Mouse (Mus musculus) hindbrain, embryonic 15.5 days (tissue): ENCODE data around the gene Rpl13a. TPM values are rescaled to one million over a fixed set of nuclear protein-coding genes. Genes with fewer than 3 reads are reported as not detected.
A peak's percentile ranks its signal among the peaks of the same experiment; 100 is the strongest.
"Not testable (repeated sequence)": the region's sequence is repeated elsewhere in the genome, so short reads cannot be mapped to it uniquely, and the experiment has no call there.

Experiments used
- ATAC-seq: fragments of 200-750 bp; cut with Nextera tagmentation; 2 replicates; pipeline ENCODE4 v1.8.0; 2017; ENCODE audit warnings: low read depth, moderate number of reproducible peaks, moderate TSS enrichment; ENCODE audit not compliant: low FRiP score
- H3K27ac ChIP-seq: fragments of 300-500 bp; sonication (generic); replicated peaks from 2 replicates; pipeline ENCODE4 v1.5.1; 2015; ENCODE audit warnings: mild to moderate bottlenecking, inconsistent platforms
- H3K27me3 ChIP-seq: fragments of 300-500 bp; sonication (generic); 2 replicates; pipeline ENCODE4 v1.6.1; 2015; ENCODE audit warnings: control low read depth, inconsistent platforms
- H3K36me3 ChIP-seq: fragments of 300-500 bp; sonication (generic); 2 replicates; pipeline ENCODE4 v1.6.1; 2015; ENCODE audit warnings: control low read depth, inconsistent platforms
- H3K4me1 ChIP-seq: fragments of 300-500 bp; sonication (generic); replicated peaks from 2 replicates; pipeline ENCODE4 v1.6.1; 2015; ENCODE audit warnings: control low read depth, inconsistent platforms
- H3K4me2 ChIP-seq: fragments of 300-500 bp; sonication (generic); 2 replicates; pipeline ENCODE4 v1.6.1; 2015; ENCODE audit warnings: moderate library complexity, mild to moderate bottlenecking, inconsistent platforms
- H3K4me3 ChIP-seq: fragments of 300-500 bp; sonication (generic); 2 replicates; pipeline ENCODE4 v1.5.1; 2015; ENCODE audit warnings: mild to moderate bottlenecking, inconsistent platforms
- H3K9ac ChIP-seq: fragments of 300-500 bp; sonication (generic); 2 replicates; pipeline ENCODE4 v1.6.1; 2015; ENCODE audit warnings: inconsistent platforms
- H3K9me3 ChIP-seq: fragments of 300-500 bp; sonication (generic); 2 replicates; pipeline ENCODE4 v1.6.1; 2016; ENCODE audit warnings: control low read depth, inconsistent platforms
- WGBS: fragments of 180-500 bp; shearing (Covaris S2); methylation state at CpG from one replicate; pipeline ENCODE4 v1.1.7; 2015; 5-methylcytosine and 5-hydroxymethylcytosine counted together
- polyA plus RNA-seq: library from polyadenylated mRNA; unstranded; fragments of >200 nt; fragmentation: Nextera tagmentation; extraction: Ambion mirVana; gene quantifications from 2 replicates; pipeline ENCODE4 v1.2.1, GENCODE M21; 2015

The Rpl13a gene
- polyA plus RNA-seq, 1 experiment from 2014 or later, result 624 TPM

GRCm38 (mm10) chr7:45154993-45155514 is 26.5 kb upstream of the Rpl13a start:
- H3K36me3 ChIP-seq, result 0 out of 2 replicates have a peak, but pooled peaks cover 9% of the 10 kb centered on the region
- H3K4me3 ChIP-seq, result peak overlapping the region; percentile 80
- no peaks in the 10 kb centered on the region for H3K9me3 ChIP-seq
- H3K4me1 ChIP-seq, result peaks cover 18% of the 10 kb centered on the region
- peak overlapping the region; percentile 98 for H3K27ac ChIP-seq
- ATAC-seq, result no peak
- H3K4me2 ChIP-seq, result peak overlapping the region; percentile 83
- H3K27me3 ChIP-seq, result no peaks in the 10 kb centered on the region
- peak overlapping the region; percentile 67; the same call in 1 of the 2 replicates for H3K9ac ChIP-seq
- 80% methylated on average over 12 of the region's 12 CpGs for WGBS

GRCm38 (mm10) chr7:45154096-45154992 is 25.8 kb upstream of the Rpl13a start, which contains the start of the genes Pih1d1 and Aldh16a1:
TSS of gene Pih1d1 (plus strand) at chr7:45154303.
TSS of gene Aldh16a1 (minus strand) at chr7:45154584.
- peaks cover 18% of the 10 kb centered on the region for H3K4me1 ChIP-seq
- H3K27me3 ChIP-seq, result no peaks in the 10 kb centered on the region
- 0 out of 2 replicates have a peak, but pooled peaks cover 6% of the 10 kb centered on the region for H3K36me3 ChIP-seq
- H3K27ac ChIP-seq, result peak within 1 kb of the TSS; percentile 98
- peak within 1 kb of the TSS; percentile 83 for H3K4me2 ChIP-seq
- 5% methylated on average over 69 of the region's 69 CpGs for WGBS
- peak; percentile 97 for ATAC-seq
- H3K9me3 ChIP-seq, result no peaks in the 10 kb centered on the region
- H3K4me3 ChIP-seq, result peak within 1 kb of the TSS; percentile 80
- peak within 1 kb of the TSS; percentile 67 for H3K9ac ChIP-seq

GRCm38 (mm10) chr7:45153586-45153985 is 25.0 kb upstream of the Rpl13a start:
- Histone ChIP-seq H3K27ac (peak overlapping the region; percentile 98), H3K9me3 (no peaks in the 10 kb centered on the region), H3K36me3 (0 out of 2 replicates have a peak, but pooled peaks cover 3% of the 10 kb centered on the region), H3K4me2 (peak overlapping the region; percentile 83), H3K4me1 (peaks cover 18% of the 10 kb centered on the region), H3K27me3 (no peaks in the 10 kb centered on the region), H3K4me3 (peak overlapping the region; percentile 80), H3K9ac (peak overlapping the region; percentile 67)
- WGBS, result 2% methylated on average over 5 of the region's 5 CpGs
- ATAC-seq, result peak; percentile 3; the same call in 1 of the 2 replicates

GRCm38 (mm10) chr7:45153052-45153451 is 24.5 kb upstream of the Rpl13a start:
- 94% methylated on average over 2 of the region's 2 CpGs for WGBS
- H3K4me2 ChIP-seq, result peak overlapping the region; percentile 83; the same call in 1 of the 2 replicates

GRCm38 (mm10) chr7:45151303-45151702 is 22.7 kb upstream of the Rpl13a start:
- Histone ChIP-seq H3K36me3 (no peaks in the 10 kb centered on the region), H3K27ac (peak overlapping the region; percentile 15; the same call in 1 of the 2 replicates), H3K4me1 (peaks cover 18% of the 10 kb centered on the region), H3K9ac (no peak overlapping the region), H3K4me3 (no peak overlapping the region), H3K4me2 (no peak overlapping the region), H3K27me3 (no peaks in the 10 kb centered on the region), H3K9me3 (no peaks in the 10 kb centered on the region)
- ATAC-seq, result no peak
- WGBS, result 59% methylated on average over 11 of the region's 11 CpGs

More at GRCm38 (mm10) chr7:45153052-45153451, 24.5 kb upstream of the Rpl13a start:
- H3K27ac ChIP-seq, H3K27me3 ChIP-seq, H3K9ac ChIP-seq, H3K9me3 ChIP-seq, H3K36me3 ChIP-seq, ATAC-seq: not testable (repeated sequence)
- Histone ChIP-seq H3K4me3 (peak overlapping the region; percentile 80; the same call in 1 of the 2 replicates), H3K4me1 (peaks cover 18% of the 10 kb centered on the region)

GRCm38 (mm10) chr7:45150321-45150720 is 21.8 kb upstream of the Rpl13a start:
- no peak overlapping the region for H3K27ac ChIP-seq
- 74% methylated on average over 4 of the region's 4 CpGs for WGBS
- H3K9ac ChIP-seq, result no peak overlapping the region

GRCm38 (mm10) chr7:45149545-45149944 is 21.0 kb upstream of the Rpl13a start:
- no peak for ATAC-seq
- Histone ChIP-seq H3K9me3 (no peaks in the 10 kb centered on the region), H3K4me3 (no peak overlapping the region), H3K27ac (no peak overlapping the region), H3K4me2 (no peak overlapping the region), H3K4me1 (peaks cover 7% of the 10 kb centered on the region), H3K27me3 (no peaks in the 10 kb centered on the region), H3K9ac (no peak overlapping the region), H3K36me3 (0 out of 2 replicates have a peak, but pooled peaks cover 2% of the 10 kb centered on the region)
- 27% methylated on average over 6 of the region's 6 CpGs for WGBS

More at GRCm38 (mm10) chr7:45150321-45150720, 21.8 kb upstream of the Rpl13a start:
- Histone ChIP-seq H3K36me3 (no peaks in the 10 kb centered on the region), H3K27me3 (no peaks in the 10 kb centered on the region), H3K9me3 (no peaks in the 10 kb centered on the region), H3K4me2 (no peak overlapping the region), H3K4me1 (peaks cover 12% of the 10 kb centered on the region), H3K4me3 (no peak overlapping the region)
- no peak for ATAC-seq

GRCm38 (mm10) chr7:45148534-45149098 is 20.1 kb upstream of the Rpl13a start:
- no peaks in the 10 kb centered on the region for H3K27me3 ChIP-seq
- 0 out of 2 replicates have a peak, but pooled peaks cover 2% of the 10 kb centered on the region for H3K36me3 ChIP-seq
- 73% methylated on average over 4 of the region's 4 CpGs for WGBS
- H3K9me3 ChIP-seq, result no peaks in the 10 kb centered on the region
- no peak overlapping the region for H3K4me3 ChIP-seq
- no peak for ATAC-seq
- H3K4me2 ChIP-seq, result no peak overlapping the region
- H3K27ac ChIP-seq, result no peak overlapping the region
- peaks cover 4% of the 10 kb centered on the region for H3K4me1 ChIP-seq
- H3K9ac ChIP-seq, result no peak overlapping the region

GRCm38 (mm10) chr7:45147899-45148298 is 19.3 kb upstream of the Rpl13a start:
- H3K27me3 ChIP-seq, result no peaks in the 10 kb centered on the region
- H3K4me1 ChIP-seq, result no peaks in the 10 kb centered on the region
- H3K36me3 ChIP-seq, result 0 out of 2 replicates have a peak, but pooled peaks cover 2% of the 10 kb centered on the region
- 85% methylated on average over 11 of the region's 11 CpGs for WGBS
- no peak overlapping the region for H3K27ac ChIP-seq
- H3K9me3 ChIP-seq, result no peaks in the 10 kb centered on the region
- no peak overlapping the region for H3K9ac ChIP-seq
- H3K4me3 ChIP-seq, result no peak overlapping the region
- no peak overlapping the region for H3K4me2 ChIP-seq
- no peak for ATAC-seq

GRCm38 (mm10) chr7:45147267-45147666 is 18.7 kb upstream of the Rpl13a start:
- WGBS, result 93% methylated on average over 11 of the region's 11 CpGs
- Histone ChIP-seq H3K9ac (no peak overlapping the region), H3K27me3 (no peaks in the 10 kb centered on the region), H3K4me3 (no peak overlapping the region), H3K27ac (no peak overlapping the region), H3K4me1 (no peaks in the 10 kb centered on the region), H3K36me3 (0 out of 2 replicates have a peak, but pooled peaks cover 2% of the 10 kb centered on the region), H3K9me3 (no peaks in the 10 kb centered on the region), H3K4me2 (no peak overlapping the region)
- no peak for ATAC-seq

GRCm38 (mm10) chr7:45145460-45145859 is 16.9 kb upstream of the Rpl13a start:
- H3K9ac ChIP-seq, result no peak overlapping the region
- no peak for ATAC-seq
- H3K27me3 ChIP-seq, result no peaks in the 10 kb centered on the region
- H3K27ac ChIP-seq, result no peak overlapping the region
- H3K9me3 ChIP-seq, result no peaks in the 10 kb centered on the region
- 0 out of 2 replicates have a peak, but pooled peaks cover 2% of the 10 kb centered on the region for H3K36me3 ChIP-seq
- WGBS, result 95% methylated on average over 8 of the region's 8 CpGs
- no peak overlapping the region for H3K4me3 ChIP-seq
- no peaks in the 10 kb centered on the region for H3K4me1 ChIP-seq
- no peak overlapping the region for H3K4me2 ChIP-seq
